Mouse (Mus musculus): Measurements from ENCODE around the gene Prss35. TPM values are rescaled to one million over a fixed set of nuclear protein-coding genes. Genes with fewer than 3 reads are reported as not detected.

Prss35 gene
- total RNA-seq, 2 experiments from 2014 or later = 97.7 to 108 TPM

- no peak for DNase-seq (ENCODE audit: low spot score in 2 of 2)
These were observed 14.4 kb upstream of the Prss35 start for GRCm38 (mm10) chr9:86729084-86729483.

- DNase-seq (ENCODE audit: low spot score in 2 of 2) = no peak
These were observed 13.6 kb upstream of the Prss35 start for GRCm38 (mm10) chr9:86729811-86730210.

DNA sequence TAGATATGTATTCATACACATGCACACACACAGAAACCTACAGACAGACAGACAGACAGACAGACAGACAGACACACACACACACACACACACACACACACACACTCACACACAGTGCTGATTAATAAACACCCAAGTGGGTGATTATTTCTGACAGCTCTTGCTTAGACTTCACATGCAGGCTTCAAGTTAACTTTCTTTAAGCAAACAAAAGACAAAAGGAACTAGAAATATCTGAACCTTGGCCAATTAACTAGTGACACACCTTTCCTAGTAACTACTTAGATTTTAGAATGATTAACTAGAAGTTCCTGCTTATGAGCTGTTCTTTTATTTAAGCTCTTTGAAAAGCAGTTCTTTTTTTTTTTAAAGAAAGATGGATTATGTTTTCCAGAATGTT, 9.1 kb upstream of the Prss35 start:
- no peak for DNase-seq (ENCODE audit: low spot score in 2 of 2)

- no peak for DNase-seq (ENCODE audit: low spot score in 2 of 2)
These were observed 8.7 kb upstream of the Prss35 start for GRCm38 (mm10) chr9:86734795-86735194.

GRCm38 (mm10) chr9:86736991-86737390, 6.5 kb upstream of the Prss35 start:
- no peak for DNase-seq (ENCODE audit: low spot score in 2 of 2)

DNA sequence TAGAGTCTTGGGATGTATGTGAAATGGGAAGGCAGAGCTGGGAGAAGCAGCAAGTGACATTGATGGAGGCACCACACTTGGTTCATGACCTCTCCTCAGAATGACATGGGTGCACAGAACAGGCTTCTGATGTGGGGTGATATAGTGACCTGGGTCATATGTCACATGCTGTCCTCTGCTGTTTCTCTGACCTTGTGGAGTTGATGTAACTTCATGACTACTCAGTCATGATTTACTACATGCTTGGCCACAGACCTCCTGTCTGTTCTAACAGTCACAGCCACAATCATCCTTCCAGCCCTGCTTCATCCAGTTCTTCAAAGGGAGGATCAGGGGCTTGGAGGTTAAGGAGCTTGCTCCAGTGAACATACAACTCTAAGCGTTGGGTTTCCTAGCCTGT, 5.4 kb upstream of the Prss35 start:
- DNase-seq (ENCODE audit: low spot score in 2 of 2) = no peak

DNA sequence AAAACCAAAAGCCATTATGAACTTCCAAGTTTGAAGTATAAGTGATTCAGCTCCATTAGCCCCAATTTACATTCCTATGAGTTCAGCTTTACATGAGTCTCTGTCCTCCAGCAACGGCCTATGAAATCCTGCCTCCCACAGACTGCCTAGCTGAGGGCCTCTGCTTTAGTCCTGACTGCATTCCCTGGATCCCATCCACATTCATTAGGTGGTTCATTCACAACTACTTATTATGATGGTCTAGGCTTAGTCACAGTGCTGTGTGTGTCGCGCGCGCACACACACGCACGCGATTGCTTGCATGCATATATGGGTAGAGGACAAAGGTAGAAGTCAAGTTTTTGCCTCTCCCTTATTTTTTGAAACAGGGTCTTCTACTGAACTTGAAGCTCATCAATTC, 4.6 kb upstream of the Prss35 start:
- no peak for DNase-seq (ENCODE audit: low spot score in 2 of 2)

- DNase-seq (ENCODE audit: low spot score in 2 of 2) = no peak
These were observed 3.5 kb upstream of the Prss35 start for GRCm38 (mm10) chr9:86739971-86740370.

DNA sequence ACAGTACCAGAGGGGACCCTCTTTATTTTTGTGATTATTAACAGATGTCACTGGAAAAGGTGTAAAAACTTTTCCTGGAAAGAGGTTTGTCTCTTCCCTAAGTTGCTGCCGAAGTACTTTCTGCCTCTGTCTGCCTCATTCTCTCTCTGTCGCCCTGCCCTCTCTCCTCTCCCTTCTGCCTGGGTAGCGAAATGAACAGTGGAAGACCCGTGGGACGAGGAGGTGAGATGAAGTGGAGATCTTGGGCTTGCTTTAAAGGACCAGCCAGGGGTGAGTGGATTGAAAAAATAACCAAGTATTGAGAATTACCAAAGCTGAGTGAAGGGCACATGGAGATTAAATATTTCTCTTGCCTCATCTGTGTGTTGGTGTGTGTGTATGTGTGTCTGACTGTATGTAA, 592 bp downstream of the Prss35 start:
- DNase-seq (ENCODE audit: low spot score in 2 of 2) = no peak

GRCm38 (mm10) chr9:86745926-86746581, 2.6 kb downstream of the Prss35 start:
- peak in 1 of 2 experiments; percentile 40 for DNase-seq (ENCODE audit: low spot score in 2 of 2)

GRCm38 (mm10) chr9:86762477-86763376, 19.3 kb downstream of the Prss35 start:
- no peak for DNase-seq (ENCODE audit: low spot score in 2 of 2)

DNA sequence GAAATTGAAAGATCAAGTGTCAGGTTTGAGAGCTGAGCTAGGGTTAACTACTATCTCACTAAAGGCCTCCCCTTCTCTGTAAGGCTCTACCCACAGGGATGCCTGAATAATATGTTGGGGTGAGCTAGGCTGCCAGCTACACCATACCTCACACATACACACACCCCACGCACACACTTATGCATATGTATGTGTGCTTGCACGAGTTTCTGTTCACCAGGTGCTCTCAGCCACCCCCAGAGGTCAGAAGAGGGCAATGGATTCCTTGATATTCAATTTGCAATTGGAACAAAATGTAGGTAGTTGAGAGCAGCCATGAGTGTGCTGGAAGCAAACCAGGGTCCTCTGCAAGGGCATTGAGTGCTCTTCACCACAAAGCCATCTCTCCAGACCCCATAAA, 20.6 kb downstream of the Prss35 start:
- DNase-seq (ENCODE audit: low spot score in 2 of 2) = no peak

- no peak for DNase-seq (ENCODE audit: low spot score in 2 of 2)
These were observed 23.5 kb downstream of the Prss35 start for GRCm38 (mm10) chr9:86766991-86767390.

DNA sequence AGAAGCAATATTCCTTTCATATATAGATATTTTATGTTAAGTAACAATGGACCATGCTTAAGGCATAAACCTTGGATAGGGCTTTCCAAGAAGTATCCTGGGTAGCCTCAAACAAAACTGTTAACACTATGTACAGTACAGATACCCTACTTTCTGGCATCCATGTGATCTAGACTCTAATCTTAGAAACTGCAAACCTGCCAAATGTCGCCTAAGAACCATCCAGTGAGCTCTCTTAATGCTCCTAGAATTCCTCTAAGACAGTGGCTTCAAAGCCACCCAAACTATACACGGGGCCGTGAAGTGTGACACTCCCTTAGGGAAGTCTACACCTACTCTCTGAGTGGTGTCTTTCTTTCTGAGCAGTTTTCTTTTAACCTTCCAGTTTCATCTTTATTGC, 29.4 kb downstream of the Prss35 start:
- no peak for DNase-seq (ENCODE audit: low spot score in 2 of 2)

DNA sequence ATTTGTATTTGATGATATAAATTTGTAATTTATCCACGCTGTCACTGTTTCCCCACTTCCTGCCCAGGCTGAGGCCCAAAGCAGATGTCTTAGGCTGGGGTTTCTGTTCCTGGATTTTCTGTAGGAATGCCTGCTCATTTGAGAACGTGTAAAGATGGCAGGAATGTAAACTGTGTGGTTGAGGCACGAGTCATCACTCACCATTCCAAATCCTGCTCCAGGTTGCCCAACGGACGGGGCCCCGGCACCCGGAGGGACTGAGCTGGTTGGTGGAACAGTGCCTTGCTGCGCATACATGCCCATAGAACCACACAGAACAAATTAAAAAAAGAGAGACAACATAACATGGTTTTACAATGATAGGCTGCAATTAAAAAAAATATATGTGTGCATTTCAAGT, 30.5 kb downstream of the Prss35 start:
- DNase-seq (ENCODE audit: low spot score in 2 of 2) = no peak

GRCm38 (mm10) chr9:86775374-86775773, 31.9 kb downstream of the Prss35 start:
- DNase-seq (ENCODE audit: low spot score in 2 of 2) = no peak

DNA sequence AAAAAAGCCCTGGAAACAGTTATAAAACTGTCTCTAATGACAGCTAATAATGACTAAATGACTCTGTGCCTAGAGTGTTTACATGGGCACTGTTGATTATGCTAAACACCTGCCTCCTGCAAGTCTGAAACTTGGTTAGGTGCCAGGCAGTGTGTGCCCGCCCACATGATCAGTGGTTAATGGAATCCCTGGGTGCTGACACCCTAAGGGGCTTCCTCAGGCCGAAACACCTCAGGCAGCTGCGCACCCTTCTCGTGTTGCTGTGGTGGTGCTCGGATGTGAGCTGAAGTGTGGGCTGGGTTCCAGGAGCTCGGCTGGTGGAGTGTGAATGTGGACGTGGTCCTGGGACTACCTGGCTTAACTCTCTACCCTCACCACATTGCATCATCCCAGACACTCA, 33.9 kb downstream of the Prss35 start:
- no peak for DNase-seq (ENCODE audit: low spot score in 2 of 2)

DNA sequence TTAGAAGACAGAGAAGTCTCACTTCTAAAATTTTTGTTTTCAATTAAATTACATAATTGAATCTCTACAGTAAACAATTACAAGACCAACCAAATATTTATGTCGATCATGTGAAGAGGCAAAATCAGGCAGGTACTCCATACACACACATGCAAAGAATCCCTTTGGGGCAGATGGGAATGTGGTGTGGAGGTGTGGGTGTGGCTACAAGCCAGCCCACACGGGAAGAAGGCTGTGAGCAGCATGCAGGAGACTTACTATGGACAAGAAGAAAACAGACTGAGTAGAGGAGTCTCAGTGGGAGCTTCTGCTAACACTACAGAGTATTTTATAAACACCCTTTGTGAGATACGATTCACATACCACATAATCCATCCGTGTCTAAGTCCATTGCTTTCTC, 34.8 kb downstream of the Prss35 start:
- DNase-seq (ENCODE audit: low spot score in 2 of 2) = no peak

- no peak for DNase-seq (ENCODE audit: low spot score in 2 of 2)
These were observed 38.0 kb downstream of the Prss35 start for GRCm38 (mm10) chr9:86781426-86781825.

DNA sequence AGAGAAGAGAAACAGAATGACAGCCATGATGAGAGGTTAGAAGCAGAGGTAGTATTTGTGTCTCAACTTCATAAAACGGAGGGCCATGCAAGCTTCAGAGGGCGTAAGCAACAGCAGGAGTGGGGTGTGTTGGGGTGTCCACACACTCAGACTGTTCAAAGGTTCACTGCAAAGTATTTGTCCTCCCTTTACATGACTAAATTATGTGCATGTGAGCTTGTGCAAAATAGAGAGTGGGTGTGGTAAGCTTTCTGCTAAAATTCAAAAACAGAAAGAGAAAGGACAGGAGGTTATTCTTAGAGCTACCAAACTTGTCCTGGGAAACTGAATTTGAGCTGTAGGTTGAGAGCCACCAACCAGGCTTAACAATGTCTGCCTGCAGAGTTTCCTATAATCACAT, 39.4 kb downstream of the Prss35 start:
- no peak for DNase-seq (ENCODE audit: low spot score in 2 of 2)

- DNase-seq (ENCODE audit: low spot score in 2 of 2) = no peak
These were observed 45.7 kb downstream of the Prss35 start for GRCm38 (mm10) chr9:86789186-86789585.

DNA sequence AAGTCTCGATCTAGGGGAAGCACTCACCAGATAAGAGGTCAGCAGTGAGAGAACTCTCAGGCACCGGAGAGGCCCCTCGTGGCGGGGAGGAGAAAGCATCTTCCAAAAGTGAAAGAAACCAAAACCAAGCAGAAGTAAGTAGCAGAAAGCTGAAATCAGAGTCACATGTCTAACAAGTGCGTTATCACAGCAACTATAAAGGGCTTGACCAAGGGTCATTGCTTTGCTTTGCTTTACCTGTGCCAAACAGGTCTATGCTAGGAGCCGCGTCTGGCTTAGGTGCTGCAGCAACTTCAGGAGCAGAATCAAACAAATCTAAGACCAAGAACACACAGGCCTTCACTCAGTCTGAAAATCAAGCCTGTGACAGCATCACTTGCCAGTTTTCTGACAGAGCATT, 48.5 kb downstream of the Prss35 start:
- no peak for DNase-seq (ENCODE audit: low spot score in 2 of 2)

- DNase-seq (ENCODE audit: low spot score in 2 of 2) = no peak
These were observed 51.8 kb downstream of the Prss35 start for GRCm38 (mm10) chr9:86795236-86795635.
